Mouse (Mus musculus): ENCODE measurements around the gene Ptgds. TPM values are rescaled to one million over a fixed set of nuclear protein-coding genes. Genes with fewer than 3 reads are reported as not detected.

Gene Ptgds
- polyA plus RNA-seq, 1 experiment from 2014 or later = 4.6 TPM

DNA sequence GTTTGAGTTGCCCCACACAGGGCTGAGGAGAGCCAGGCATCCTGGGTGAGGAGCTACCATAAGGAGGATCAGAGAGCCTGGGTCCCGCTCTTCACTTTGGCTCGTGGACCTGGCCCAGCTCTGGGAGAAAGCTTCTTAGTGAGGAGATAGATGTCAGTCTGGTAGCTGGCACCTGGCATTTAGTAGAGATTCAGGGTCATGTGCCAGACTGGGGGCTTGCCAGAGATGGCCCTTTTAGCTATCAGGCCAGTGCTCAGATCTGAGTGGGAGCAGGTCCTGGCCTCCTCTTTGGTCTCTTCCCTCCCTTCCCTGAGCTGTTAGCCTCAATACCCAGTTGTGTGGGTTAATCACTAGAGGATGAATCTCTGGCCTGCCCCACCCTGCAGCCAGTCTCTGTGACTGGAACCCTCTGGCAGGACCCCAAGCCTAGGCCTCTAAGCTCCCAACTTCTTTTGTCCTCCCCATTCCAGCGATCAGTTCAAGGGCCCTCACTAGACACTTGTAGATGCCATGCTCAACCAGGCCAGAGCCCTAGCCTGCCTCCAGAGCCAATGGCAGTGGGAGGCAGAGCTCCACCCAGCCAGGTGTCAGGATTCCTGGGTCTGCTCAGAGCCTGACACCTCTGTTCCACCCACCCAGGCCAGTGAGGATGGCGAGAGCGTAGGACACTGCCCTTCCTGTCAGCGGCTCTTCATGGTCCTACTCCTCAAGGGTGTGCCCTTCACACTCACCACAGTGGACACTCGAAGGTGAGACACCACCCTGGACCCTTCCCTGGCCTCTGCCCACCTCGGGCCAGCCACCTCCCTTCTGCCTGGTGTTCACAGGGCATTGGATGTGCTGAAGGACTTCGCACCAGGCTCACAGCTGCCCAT lies 12.6 kb downstream of the Ptgds start:
- Histone ChIP-seq H3K36me3 (no peaks in the 10 kb centered on the region), H3K27me3 (replicated peaks) (no peaks in the 10 kb centered on the region), H3K9ac (no peak overlapping the region), H3K4me3 (replicated peaks) (no peak overlapping the region), H3K4me1 (replicated peaks) (peaks cover 34% of the 10 kb centered on the region), H3K27ac (no peak overlapping the region), H3K9me3 (no peaks in the 10 kb centered on the region), H3K4me2 (replicated peaks) (0 out of 2 replicates have a peak overlapping the region, but pooled peaks have one; percentile 3)
- WGBS = 80% methylated on average over 9 of the region's 9 CpGs
- no peak for ATAC-seq

GRCm38 (mm10) chr2:25456205-25456953 lies 13.5 kb downstream of the Ptgds start, which contains the start of gene Clic3:
Gene Clic3, plus strand, starts transcription at chr2:25456838.
- no peak within 1 kb of the TSS for H3K4me3 ChIP-seq (replicated peaks)
- 42% methylated on average over 14 of the region's 14 CpGs for WGBS
- H3K9me3 ChIP-seq = no peaks in the 10 kb centered on the region
- ATAC-seq = peak; percentile 38; the same call in 1 of the 2 replicates
- no peaks in the 10 kb centered on the region for H3K27me3 ChIP-seq (replicated peaks)
- H3K4me1 ChIP-seq (replicated peaks) = peaks cover 32% of the 10 kb centered on the region
- no peak within 1 kb of the TSS for H3K9ac ChIP-seq
- H3K36me3 ChIP-seq = no peaks in the 10 kb centered on the region
- H3K27ac ChIP-seq = no peak within 1 kb of the TSS
- 0 out of 2 replicates have a peak within 1 kb of the TSS, but pooled peaks have one; percentile 3 for H3K4me2 ChIP-seq (replicated peaks)

GRCm38 (mm10) chr2:25452951-25453350 lies 16.9 kb downstream of the Ptgds start:
- H3K4me3 ChIP-seq (replicated peaks) = no peak overlapping the region
- no peak overlapping the region for H3K4me2 ChIP-seq (replicated peaks)
- no peaks in the 10 kb centered on the region for H3K9me3 ChIP-seq
- WGBS = 31% methylated on average over 1 of the region's 1 CpGs
- ATAC-seq = no peak
- H3K27ac ChIP-seq = no peak overlapping the region
- H3K36me3 ChIP-seq = no peaks in the 10 kb centered on the region
- H3K27me3 ChIP-seq (replicated peaks) = no peaks in the 10 kb centered on the region
- H3K4me1 ChIP-seq (replicated peaks) = peaks cover 7% of the 10 kb centered on the region; the same call in 1 of the 2 replicates
- H3K9ac ChIP-seq = no peak overlapping the region

DNA sequence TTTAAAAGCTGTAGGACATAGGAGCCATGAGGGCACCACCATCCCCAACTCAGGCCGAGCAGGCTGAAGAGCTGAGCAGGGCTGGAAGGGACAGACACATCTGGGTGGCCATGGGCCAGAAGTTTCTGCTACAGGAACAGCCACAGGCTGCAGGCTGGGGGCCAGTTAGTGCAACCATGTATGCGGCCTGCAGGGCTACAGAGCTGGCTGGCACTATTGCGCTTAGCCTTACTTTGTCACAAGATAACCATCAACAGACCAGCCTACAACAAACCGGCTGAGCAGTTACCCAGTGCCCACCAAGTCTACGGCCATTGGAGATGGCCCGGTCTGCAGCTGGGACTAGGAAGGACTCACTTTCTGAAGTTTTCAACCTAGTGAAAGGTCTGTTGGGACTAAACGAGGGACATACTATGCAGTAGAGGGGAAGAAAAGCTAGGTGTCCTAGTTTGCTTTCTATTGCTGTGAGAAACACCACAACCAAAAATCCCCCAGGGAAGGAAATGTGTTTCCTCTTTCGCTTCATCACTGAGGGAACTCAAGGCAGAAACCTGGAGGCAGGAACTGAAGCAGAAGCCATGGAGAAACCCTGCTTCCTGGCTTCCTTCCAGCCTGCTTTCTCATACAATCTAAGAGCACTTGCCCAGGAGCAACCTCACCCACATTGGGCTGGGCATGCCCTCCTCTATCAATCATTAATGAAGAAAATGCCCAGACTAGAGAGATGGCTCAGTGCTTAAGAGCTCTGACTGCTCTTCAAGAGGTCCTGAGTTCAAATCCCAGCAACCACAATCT lies 18.8 kb downstream of the Ptgds start:
- Histone ChIP-seq H3K9me3 (no peaks in the 10 kb centered on the region), H3K27ac (no peak overlapping the region), H3K4me3 (replicated peaks) (no peak overlapping the region), H3K27me3 (replicated peaks) (no peaks in the 10 kb centered on the region), H3K36me3 (no peaks in the 10 kb centered on the region), H3K4me2 (replicated peaks) (no peak overlapping the region), H3K9ac (no peak overlapping the region), H3K4me1 (replicated peaks) (peaks cover 3% of the 10 kb centered on the region; the same call in 1 of the 2 replicates)
- 77% methylated on average over 8 of the region's 8 CpGs for WGBS
- no peak for ATAC-seq

DNA sequence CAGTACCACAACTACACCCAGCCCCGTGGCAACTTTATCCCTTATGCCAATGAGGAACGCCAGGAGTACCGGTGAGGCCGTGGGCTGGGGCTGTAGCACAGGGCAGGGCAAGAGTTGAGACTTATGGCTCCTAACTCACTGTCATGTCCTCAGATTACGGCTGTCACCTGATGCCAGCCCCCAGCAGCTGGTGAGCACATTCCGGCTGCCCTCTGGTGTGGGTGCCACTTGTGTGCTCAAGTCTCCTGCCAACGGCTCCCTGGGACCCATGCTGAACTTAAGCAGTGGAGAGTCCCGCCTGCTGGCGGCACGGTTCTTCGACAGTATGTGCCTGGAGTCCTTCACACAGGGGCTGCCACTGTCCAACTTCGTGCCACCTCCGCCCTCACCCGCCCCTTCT lies 27.2 kb downstream of the Ptgds start:
- Histone ChIP-seq H3K27ac (no peak overlapping the region), H3K9ac (no peak overlapping the region), H3K36me3 (no peaks in the 10 kb centered on the region)

GRCm38 (mm10) chr2:25441067-25441466 lies 28.8 kb downstream of the Ptgds start:
- 85% methylated on average over 20 of the region's 20 CpGs for WGBS
- H3K9ac ChIP-seq = no peak overlapping the region

More for the DNA sequence above, 27.2 kb downstream of the Ptgds start:
- Histone ChIP-seq H3K4me3 (replicated peaks) (no peak overlapping the region), H3K4me2 (replicated peaks) (no peak overlapping the region), H3K27me3 (replicated peaks) (no peaks in the 10 kb centered on the region), H3K4me1 (replicated peaks) (no peaks in the 10 kb centered on the region), H3K9me3 (no peaks in the 10 kb centered on the region)
- no peak for ATAC-seq
- WGBS = 89% methylated on average over 14 of the region's 14 CpGs

GRCm38 (mm10) chr2:25436286-25436820 lies 33.5 kb downstream of the Ptgds start:
- H3K4me1 ChIP-seq (replicated peaks) = no peaks in the 10 kb centered on the region
- no peak overlapping the region for H3K4me2 ChIP-seq (replicated peaks)
- 89% methylated on average over 10 of the region's 10 CpGs for WGBS
- ATAC-seq = no peak
- H3K4me3 ChIP-seq (replicated peaks) = no peak overlapping the region
- H3K27me3 ChIP-seq (replicated peaks) = no peaks in the 10 kb centered on the region
- no peaks in the 10 kb centered on the region for H3K9me3 ChIP-seq
- H3K9ac ChIP-seq = no peak overlapping the region
- H3K36me3 ChIP-seq = no peaks in the 10 kb centered on the region
- no peak overlapping the region for H3K27ac ChIP-seq

More at GRCm38 (mm10) chr2:25441067-25441466, 28.8 kb downstream of the Ptgds start:
- Histone ChIP-seq H3K4me2 (replicated peaks) (no peak overlapping the region), H3K9me3 (no peaks in the 10 kb centered on the region), H3K36me3 (no peaks in the 10 kb centered on the region), H3K4me3 (replicated peaks) (no peak overlapping the region), H3K27ac (no peak overlapping the region), H3K27me3 (replicated peaks) (no peaks in the 10 kb centered on the region), H3K4me1 (replicated peaks) (no peaks in the 10 kb centered on the region)
- no peak for ATAC-seq

DNA sequence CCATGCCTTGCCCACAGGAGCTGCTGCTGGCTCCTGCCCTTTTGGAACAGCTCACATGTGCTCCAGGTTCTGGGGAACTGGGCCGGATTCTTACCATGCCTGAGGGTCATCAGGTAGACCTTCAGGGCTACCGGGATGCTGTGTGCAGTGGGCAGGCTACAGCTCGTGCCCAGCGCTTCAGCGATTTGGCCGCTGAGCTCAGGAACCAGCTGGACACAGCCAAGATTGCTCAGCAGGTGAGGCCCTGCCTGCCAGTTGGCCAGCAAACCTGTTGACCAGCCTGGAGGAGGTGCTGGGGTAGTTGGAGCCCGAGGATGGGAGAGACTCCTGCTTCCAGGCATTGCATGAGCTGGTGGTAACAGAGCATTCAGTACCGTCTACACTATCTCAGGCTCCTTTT lies 35.6 kb downstream of the Ptgds start:
- Histone ChIP-seq H3K4me1 (replicated peaks) (0 out of 2 replicates have a peak, but pooled peaks cover 2% of the 10 kb centered on the region), H3K4me2 (replicated peaks) (no peak overlapping the region), H3K9ac (no peak overlapping the region), H3K27me3 (replicated peaks) (peaks cover 5% of the 10 kb centered on the region; the same call in 1 of the 2 replicates), H3K9me3 (no peaks in the 10 kb centered on the region), H3K27ac (no peak overlapping the region), H3K4me3 (replicated peaks) (no peak overlapping the region), H3K36me3 (no peaks in the 10 kb centered on the region)
- ATAC-seq = no peak
- 87% methylated on average over 8 of the region's 8 CpGs for WGBS

DNA sequence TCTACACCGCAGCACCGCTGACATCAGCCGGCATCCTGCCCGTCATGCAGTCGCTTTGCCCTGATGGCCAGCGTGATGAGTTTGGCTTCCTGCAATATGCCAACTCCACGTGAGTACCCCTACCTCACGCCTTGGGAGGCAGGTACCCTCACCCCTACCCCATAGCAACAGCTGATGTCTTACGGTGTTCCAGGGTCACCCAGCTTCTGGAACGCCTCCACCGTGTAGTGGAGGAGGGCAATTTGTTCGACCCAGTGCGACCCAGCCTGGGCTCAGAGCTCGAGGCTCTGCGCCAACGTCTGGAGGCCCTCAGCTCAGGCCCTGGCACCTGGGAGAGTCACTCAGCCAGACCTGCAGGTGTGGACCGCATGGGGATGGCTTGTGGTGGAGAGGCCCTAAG lies 36.7 kb downstream of the Ptgds start:
- no peak overlapping the region for H3K4me3 ChIP-seq (replicated peaks)
- 0 out of 2 replicates have a peak, but pooled peaks cover 3% of the 10 kb centered on the region for H3K4me1 ChIP-seq (replicated peaks)
- no peaks in the 10 kb centered on the region for H3K9me3 ChIP-seq
- H3K9ac ChIP-seq = no peak overlapping the region
- no peak overlapping the region for H3K27ac ChIP-seq
- H3K27me3 ChIP-seq (replicated peaks) = peaks cover 5% of the 10 kb centered on the region; the same call in 1 of the 2 replicates
- ATAC-seq = no peak
- H3K4me2 ChIP-seq (replicated peaks) = no peak overlapping the region
- H3K36me3 ChIP-seq = no peaks in the 10 kb centered on the region
- 89% methylated on average over 17 of the region's 17 CpGs for WGBS

- ATAC-seq = no peak
- Histone ChIP-seq H3K4me3 (replicated peaks) (no peak overlapping the region), H3K36me3 (no peaks in the 10 kb centered on the region), H3K4me2 (replicated peaks) (no peak overlapping the region), H3K9me3 (no peaks in the 10 kb centered on the region), H3K27ac (no peak overlapping the region), H3K9ac (no peak overlapping the region), H3K4me1 (replicated peaks) (0 out of 2 replicates have a peak, but pooled peaks cover 5% of the 10 kb centered on the region), H3K27me3 (replicated peaks) (peaks cover 5% of the 10 kb centered on the region; the same call in 1 of the 2 replicates)
- 82% methylated on average over 11 of the region's 11 CpGs for WGBS
These were observed 37.3 kb downstream of the Ptgds start for GRCm38 (mm10) chr2:25432326-25433098.

- WGBS = 74% methylated on average over 6 of the region's 6 CpGs
- Histone ChIP-seq H3K27me3 (replicated peaks) (peaks cover 8% of the 10 kb centered on the region), H3K4me2 (replicated peaks) (no peak overlapping the region), H3K4me1 (replicated peaks) (0 out of 2 replicates have a peak, but pooled peaks cover 5% of the 10 kb centered on the region), H3K36me3 (no peaks in the 10 kb centered on the region), H3K9me3 (no peaks in the 10 kb centered on the region), H3K4me3 (replicated peaks) (no peak overlapping the region), H3K9ac (no peak overlapping the region), H3K27ac (no peak overlapping the region)
- no peak for ATAC-seq
These were observed 38.5 kb downstream of the Ptgds start for GRCm38 (mm10) chr2:25431308-25431855.

Measured in intestine, embryonic 15.5 days (tissue).